Comparison of ENCODE assay signal across 8 mouse cellular contexts in genomic region chr15:82047080-82047883, GRCm38 (mm10). TPM values are rescaled to one million over a fixed set of nuclear protein-coding genes. Genes with fewer than 3 reads are reported as not detected.
DNase-seq lines count a peak whose midpoint lies in the region; ATAC-seq and TF ChIP-seq lines count a peak whose summit lies in the region.

TSS of gene Snu13 (minus strand) at chr15:82047598.

- H3K27me3 ChIP-seq in forebrain, embryonic 10.5 days (ENCODE audit: poor library complexity, severe bottlenecking), result no peaks in the 10 kb centered on the region
- no peaks in the 10 kb centered on the region for H3K27me3 ChIP-seq in heart, embryonic 15.5 days
- no peaks in the 10 kb centered on the region; the same call in 1 of the 2 replicates for H3K27me3 ChIP-seq in liver, embryonic 14.5 days (ENCODE audit: control insufficient read depth, insufficient read depth, low read length)
- H3K27me3 ChIP-seq in neural tube, embryonic 11.5 days (ENCODE audit: control insufficient read depth, insufficient read depth, low read length), result no peaks in the 10 kb centered on the region
- no peaks in the 10 kb centered on the region for H3K27me3 ChIP-seq in stomach, postnatal 0 days (ENCODE audit: control insufficient read depth, insufficient read depth, low read length)

- peak; percentile 96 for DNase-seq in CD4-positive, CD25-positive, alpha-beta regulatory T cell, adult 2 months (ENCODE audit: low read depth, low spot score)
- peak; percentile 73 for DNase-seq in c-Kit-negative CD71-positive TER-119-positive erythroid progenitor cells, embryonic 14.5 days (ENCODE audit: low read depth, low spot score)
- DNase-seq in forebrain, embryonic 10.5 days (ENCODE audit: extremely low spot score, low spot score), result peak; percentile 89
- peak; percentile 94 to 95 for DNase-seq in kidney, postnatal 25 days
- peak; percentile 71 to 77 (median 76) for DNase-seq in liver, embryonic 14.5 days (ENCODE audit: low read depth in 3 of 3, low spot score in 3 of 3)
- peak; percentile 92 for DNase-seq in neural tube, embryonic 11.5 days (ENCODE audit: low spot score)
- DNase-seq in stomach, postnatal 0 days (ENCODE audit: low spot score), result peak; percentile 93

- TF ChIP-seq EP300 in liver, embryonic 14.5 days (IDR thresholded peaks at IDR 0.05; ENCODE audit: low read depth), result no peak
- no peak for TF ChIP-seq EP300 in stomach, postnatal 0 days (optimal IDR thresholded peaks at IDR 0.05)

- TF ChIP-seq CTCF in liver, embryonic 14.5 days (IDR thresholded peaks at IDR 0.05; ENCODE audit: low read depth), result no peak
- TF ChIP-seq CTCF in stomach, postnatal 0 days (IDR thresholded peaks at IDR 0.05; ENCODE audit: low read depth), result no peak

- peaks cover 26% of the 10 kb centered on the region for H3K36me3 ChIP-seq in forebrain, embryonic 10.5 days (replicated peaks)
- peaks cover 12% of the 10 kb centered on the region; the same call in 1 of the 2 replicates for H3K36me3 ChIP-seq in heart, embryonic 15.5 days
- H3K36me3 ChIP-seq in liver, embryonic 14.5 days (replicated peaks; ENCODE audit: control insufficient read depth, insufficient read depth, low read depth), result peaks cover 15% of the 10 kb centered on the region
- H3K36me3 ChIP-seq in neural tube, embryonic 11.5 days (ENCODE audit: control insufficient read depth, insufficient read depth, low read length), result no peaks in the 10 kb centered on the region
- H3K36me3 ChIP-seq in stomach, postnatal 0 days (ENCODE audit: control insufficient read depth, insufficient read depth, low read length), result peaks cover 5% of the 10 kb centered on the region; the same call in 1 of the 2 replicates

- H3K27ac ChIP-seq in forebrain, embryonic 10.5 days, result peak within 1 kb of the TSS; percentile 93
- peak within 1 kb of the TSS; percentile 95 for H3K27ac ChIP-seq in heart, embryonic 15.5 days
- H3K27ac ChIP-seq in liver, embryonic 14.5 days, result peak within 1 kb of the TSS; percentile 80
- H3K27ac ChIP-seq in neural tube, embryonic 11.5 days (ENCODE audit: low read depth, low read length), result peak within 1 kb of the TSS; percentile 42; the same call in 1 of the 2 replicates
- H3K27ac ChIP-seq in stomach, postnatal 0 days (replicated peaks), result peak within 1 kb of the TSS; percentile 92

- H3K4me2 ChIP-seq in heart, embryonic 15.5 days, result peak within 1 kb of the TSS; percentile 92
- H3K4me2 ChIP-seq in liver, embryonic 14.5 days (ENCODE audit: low read depth), result peak within 1 kb of the TSS; percentile 97
- peak within 1 kb of the TSS; percentile 94 for H3K4me2 ChIP-seq in neural tube, embryonic 11.5 days (ENCODE audit: low read depth)
- peak within 1 kb of the TSS; percentile 94 for H3K4me2 ChIP-seq in stomach, postnatal 0 days (replicated peaks; ENCODE audit: low read depth)

- under 1% methylated on average over 74 of the region's 74 CpGs for WGBS in forebrain, embryonic 10.5 days
- WGBS in heart, embryonic 15.5 days, result under 1% methylated on average over 73 of the region's 74 CpGs
- WGBS in liver, embryonic 14.5 days (ENCODE audit: insufficient replicate concordance), result under 1% methylated on average over 71 of the region's 74 CpGs
- under 1% methylated on average over 73 of the region's 74 CpGs for WGBS in neural tube, embryonic 11.5 days
- WGBS in stomach, postnatal 0 days, result under 1% methylated on average over 74 of the region's 74 CpGs

- peak within 1 kb of the TSS; percentile 95 for H3K9ac ChIP-seq in heart, embryonic 15.5 days
- peak within 1 kb of the TSS; percentile 96 for H3K9ac ChIP-seq in liver, embryonic 14.5 days (replicated peaks)
- peak within 1 kb of the TSS; percentile 91 for H3K9ac ChIP-seq in neural tube, embryonic 11.5 days (ENCODE audit: low read length)
- peak within 1 kb of the TSS; percentile 96 for H3K9ac ChIP-seq in stomach, postnatal 0 days (ENCODE audit: low read length)

- H3K9me3 ChIP-seq in forebrain, embryonic 10.5 days, result no peaks in the 10 kb centered on the region
- no peaks in the 10 kb centered on the region for H3K9me3 ChIP-seq in heart, embryonic 15.5 days (replicated peaks)
- no peaks in the 10 kb centered on the region for H3K9me3 ChIP-seq in liver, embryonic 14.5 days (ENCODE audit: control insufficient read depth, low read length)
- H3K9me3 ChIP-seq in neural tube, embryonic 11.5 days (ENCODE audit: control insufficient read depth, low read length), result no peaks in the 10 kb centered on the region
- no peaks in the 10 kb centered on the region for H3K9me3 ChIP-seq in stomach, postnatal 0 days (ENCODE audit: control insufficient read depth, low read length)

- H3K4me1 ChIP-seq in forebrain, embryonic 10.5 days, result peaks cover 18% of the 10 kb centered on the region
- peaks cover 12% of the 10 kb centered on the region for H3K4me1 ChIP-seq in heart, embryonic 15.5 days (replicated peaks)
- H3K4me1 ChIP-seq in liver, embryonic 14.5 days (replicated peaks; ENCODE audit: control insufficient read depth in 2 of 2, insufficient read depth in 2 of 2, low read length in 1 of 2), result peaks cover 10 to 13% of the 10 kb centered on the region in 2 experiments
- H3K4me1 ChIP-seq in neural tube, embryonic 11.5 days (ENCODE audit: control insufficient read depth, insufficient read depth, low read length), result peaks cover 6% of the 10 kb centered on the region
- 0 out of 2 replicates have a peak, but pooled peaks cover 5% of the 10 kb centered on the region for H3K4me1 ChIP-seq in stomach, postnatal 0 days (replicated peaks; ENCODE audit: control insufficient read depth, insufficient read depth)

- ATAC-seq in heart, embryonic 15.5 days (replicated peaks; ENCODE audit: insufficient number of reproducible peaks, insufficient read depth, low FRiP score, low read depth), result peak; percentile 84
- ATAC-seq in liver, embryonic 14.5 days (ENCODE audit: insufficient read depth), result peak; percentile 85
- peak; percentile 61 for ATAC-seq in neural tube, embryonic 11.5 days (ENCODE audit: insufficient read depth, low FRiP score, low TSS enrichment)
- peak; percentile 85 for ATAC-seq in stomach, postnatal 0 days (ENCODE audit: low FRiP score, low TSS enrichment)

- H3K4me3 ChIP-seq in forebrain, embryonic 10.5 days, result peak within 1 kb of the TSS; percentile 100
- peak within 1 kb of the TSS; percentile 96 for H3K4me3 ChIP-seq in heart, embryonic 15.5 days
- peak within 1 kb of the TSS; percentile 100 for H3K4me3 ChIP-seq in liver, embryonic 14.5 days (ENCODE audit: insufficient read depth in 1 of 2, low read depth in 2 of 2, low read length in 2 of 2)
- peak within 1 kb of the TSS; percentile 92 for H3K4me3 ChIP-seq in neural tube, embryonic 11.5 days (ENCODE audit: low read depth, low read length)
- peak within 1 kb of the TSS; percentile 98 for H3K4me3 ChIP-seq in stomach, postnatal 0 days (ENCODE audit: low read depth, low read length)

RNA-seq across cellular contexts. Expression of gene Snu13, which starts in this region (rescaled TPM):
- polyA plus RNA-seq in forebrain, embryonic 10.5 days (2016; fragmentation: Nextera tagmentation; extraction: Ambion mirVana), result 386 and 402 TPM in 2 replicates
- 130 and 171 TPM in 2 replicates for polyA plus RNA-seq in heart, embryonic 15.5 days (2015; fragmentation: Nextera tagmentation; extraction: Ambion mirVana)
- 78.8 and 83.1 TPM in 2 replicates for polyA plus RNA-seq in liver, embryonic 14.5 days (2012; rRNA removed)
- 187 TPM in 2 replicates for polyA plus RNA-seq in liver, embryonic 14.5 days (2014; fragmentation: Nextera tagmentation; extraction: Ambion mirVana)
- polyA plus RNA-seq in neural tube, embryonic 11.5 days (2014; fragmentation: Nextera tagmentation; extraction: Ambion mirVana), result 283 and 301 TPM in 2 replicates
- polyA plus RNA-seq in stomach, postnatal 0 days (2015; fragmentation: Nextera tagmentation; extraction: Ambion mirVana), result 130 and 133 TPM in 2 replicates

Comparison
In these comparisons a context has a peak if more than half of its experiments do, and no peak if none do; other contexts are left out.
1. Peak in every context shown above with its lines: DNase-seq, ATAC-seq, H3K4me3 ChIP-seq and H3K27ac ChIP-seq.
2. H3K27ac ChIP-seq: peak in every context shown above with its lines; median percentile 95 in heart, embryonic 15.5 days; 93 in forebrain, embryonic 10.5 days; 92 in stomach, postnatal 0 days; 80 in liver, embryonic 14.5 days; 42 in neural tube, embryonic 11.5 days.